Mouse (Mus musculus) liver, adult 2 months (tissue): Measurements from ENCODE around the gene Vps29. TPM values are rescaled to one million over a fixed set of nuclear protein-coding genes. Genes with fewer than 3 reads are reported as not detected.
A peak's percentile ranks its signal among the peaks of the same experiment; 100 is the strongest.

Experiments used
- DNase-seq: peaks from one replicate; pipeline ENCODE4 v3.0.0-alpha.2; 2011; ENCODE audit warnings: low read depth, low spot score; ENCODE audit errors: extremely low read depth
- H3K27ac ChIP-seq: fragments of 200-500 bp; replicated peaks from 2 replicates; pipeline ENCODE4 v1.5.1; 2012; ENCODE audit warnings: low read depth, mild to moderate bottlenecking, control low read depth, inconsistent platforms, low read length; ENCODE audit not compliant: insufficient read depth
- H3K27me3 ChIP-seq: fragments of 200-500 bp; 2 replicates; pipeline ENCODE4 v1.6.1; 2012; ENCODE audit warnings: mild to moderate bottlenecking, moderate library complexity, low read length, inconsistent platforms; ENCODE audit not compliant: control insufficient read depth, insufficient read depth
- H3K36me3 ChIP-seq: fragments of 200-500 bp; 2 replicates; pipeline ENCODE4 v1.6.1; 2012; ENCODE audit warnings: low read length, inconsistent platforms; ENCODE audit not compliant: control insufficient read depth, insufficient read depth
- H3K4me1 ChIP-seq: fragments of 200-500 bp; 2 replicates; pipeline ENCODE4 v1.6.1; 2011; ENCODE audit warnings: low read length; ENCODE audit not compliant: control insufficient read depth, insufficient read depth
- H3K4me3 ChIP-seq: fragments of 200-500 bp; 2 replicates; pipeline ENCODE4 v1.5.1; 2011; ENCODE audit warnings: low read depth, mild to moderate bottlenecking, control low read depth, low read length, moderate library complexity; ENCODE audit not compliant: insufficient read depth
- H3K79me2 ChIP-seq: fragments of 200-500 bp; 2 replicates; pipeline ENCODE4 v1.6.1; 2012; ENCODE audit warnings: inconsistent platforms, mild to moderate bottlenecking, low read length, moderate library complexity; ENCODE audit not compliant: control insufficient read depth, insufficient read depth
- H3K9ac ChIP-seq: fragments of 200-500 bp; 2 replicates; pipeline ENCODE4 v1.6.1; 2012; ENCODE audit warnings: low read depth, mild to moderate bottlenecking, control low read depth, inconsistent platforms, low read length
- CTCF ChIP-seq: fragments of 200-500 bp; IDR thresholded peaks from 2 replicates; pipeline ENCODE4 v1.5.1; 2011; ENCODE audit warnings: low read depth, low read length, control low read depth
- POLR2A ChIP-seq: fragments of 200-500 bp; IDR thresholded peaks from 2 replicates; pipeline ENCODE4 v1.6.1; 2011; ENCODE audit warnings: low read length, control low read depth; ENCODE audit not compliant: insufficient read depth; ENCODE audit errors: extremely low read depth
- WGBS: fragments of 180-500 bp; shearing (Covaris S2); methylation state at CpG from one replicate; pipeline ENCODE4 v1.1.7; 2018; 5-methylcytosine and 5-hydroxymethylcytosine counted together
- polyA plus RNA-seq: library from polyadenylated mRNA; depleted of rRNA; stranded (reverse); fragments of >200 nt; gene quantifications from 2 replicates; pipeline ENCODE4 v1.2.3, GENCODE M21; 2012
- total RNA-seq: library from RNA; depleted of rRNA; stranded (reverse); fragments of >200 nt; gene quantifications from 2 replicates; pipeline ENCODE4 v1.2.3, GENCODE M21; 2014

The Vps29 gene
- total and polyA plus RNA-seq, 2 experiments, result 24.9 to 58.8 TPM

GRCm38 (mm10) chr5:122372878-122373277, 18.7 kb downstream of the Vps29 start:
- Histone ChIP-seq H3K9ac (peak overlapping the region; percentile 84), H3K36me3 (no peaks in the 10 kb centered on the region), H3K4me3 (peak overlapping the region; percentile 74), H3K27ac (peak overlapping the region; percentile 68; the same call in 1 of the 2 replicates), H3K4me1 (peaks cover 2% of the 10 kb centered on the region), H3K79me2 (no peaks in the 10 kb centered on the region; the same call in 1 of the 2 replicates), H3K27me3 (no peaks in the 10 kb centered on the region)
- DNase-seq, result no peak
- TF ChIP-seq CTCF, result no peak
- no peak for TF ChIP-seq POLR2A
- 8% methylated on average over 5 of the region's 5 CpGs for WGBS

- H3K4me1 ChIP-seq, result no peaks in the 10 kb centered on the region; the same call in 1 of the 2 replicates
- WGBS, result 91% methylated on average over 4 of the region's 4 CpGs
- H3K79me2 ChIP-seq, result no peaks in the 10 kb centered on the region; the same call in 1 of the 2 replicates
- TF ChIP-seq CTCF (no peak), POLR2A (no peak)
- no peak overlapping the region for H3K27ac ChIP-seq
- no peak overlapping the region for H3K9ac ChIP-seq
- H3K4me3 ChIP-seq, result no peak overlapping the region
- H3K36me3 ChIP-seq, result peaks cover 11% of the 10 kb centered on the region; the same call in 1 of the 2 replicates
- H3K27me3 ChIP-seq, result no peaks in the 10 kb centered on the region
- DNase-seq, result no peak
These were observed 23.1 kb downstream of the Vps29 start for GRCm38 (mm10) chr5:122377101-122377833.

GRCm38 (mm10) chr5:122378171-122378570, 24.0 kb downstream of the Vps29 start:
- no peak overlapping the region for H3K27ac ChIP-seq
- H3K9ac ChIP-seq, result no peak overlapping the region
- no peak for TF ChIP-seq POLR2A
- TF ChIP-seq CTCF, result no peak
- no peak overlapping the region for H3K4me3 ChIP-seq
- no peaks in the 10 kb centered on the region for H3K27me3 ChIP-seq
- H3K4me1 ChIP-seq, result no peaks in the 10 kb centered on the region; the same call in 1 of the 2 replicates
- H3K79me2 ChIP-seq, result no peaks in the 10 kb centered on the region; the same call in 1 of the 2 replicates
- WGBS, result 95% methylated on average over 12 of the region's 12 CpGs
- H3K36me3 ChIP-seq, result peaks cover 16% of the 10 kb centered on the region; the same call in 1 of the 2 replicates
- DNase-seq, result no peak

GRCm38 (mm10) chr5:122379374-122380155, 25.4 kb downstream of the Vps29 start:
- Histone ChIP-seq H3K4me1 (no peaks in the 10 kb centered on the region), H3K27me3 (no peaks in the 10 kb centered on the region), H3K4me3 (no peak overlapping the region), H3K9ac (no peak overlapping the region), H3K27ac (no peak overlapping the region), H3K79me2 (no peaks in the 10 kb centered on the region), H3K36me3 (peaks cover 16% of the 10 kb centered on the region; the same call in 1 of the 2 replicates)
- WGBS, result 54% methylated on average over 11 of the region's 11 CpGs
- DNase-seq, result peak; percentile 42
- no peak for TF ChIP-seq POLR2A
- peak; percentile 96 for TF ChIP-seq CTCF

GRCm38 (mm10) chr5:122390006-122390405, 35.8 kb downstream of the Vps29 start:
- no peak for DNase-seq
- 91% methylated on average over 5 of the region's 5 CpGs for WGBS
- Histone ChIP-seq H3K27me3 (no peaks in the 10 kb centered on the region), H3K4me1 (peaks cover 5% of the 10 kb centered on the region; the same call in 1 of the 2 replicates), H3K79me2 (peaks cover 11% of the 10 kb centered on the region; the same call in 1 of the 2 replicates), H3K36me3 (no peaks in the 10 kb centered on the region), H3K9ac (no peak overlapping the region), H3K27ac (no peak overlapping the region), H3K4me3 (no peak overlapping the region)
- TF ChIP-seq POLR2A, result no peak
- TF ChIP-seq CTCF, result no peak
